Mouse (Mus musculus): Measurements from ENCODE around the gene Sdhaf3. TPM values are rescaled to one million over a fixed set of nuclear protein-coding genes. Genes with fewer than 3 reads are reported as not detected.

The Sdhaf3 gene
- polyA plus RNA-seq (2012; rRNA removed), result 0.08 and 0.10 TPM in 2 replicates

DNA sequence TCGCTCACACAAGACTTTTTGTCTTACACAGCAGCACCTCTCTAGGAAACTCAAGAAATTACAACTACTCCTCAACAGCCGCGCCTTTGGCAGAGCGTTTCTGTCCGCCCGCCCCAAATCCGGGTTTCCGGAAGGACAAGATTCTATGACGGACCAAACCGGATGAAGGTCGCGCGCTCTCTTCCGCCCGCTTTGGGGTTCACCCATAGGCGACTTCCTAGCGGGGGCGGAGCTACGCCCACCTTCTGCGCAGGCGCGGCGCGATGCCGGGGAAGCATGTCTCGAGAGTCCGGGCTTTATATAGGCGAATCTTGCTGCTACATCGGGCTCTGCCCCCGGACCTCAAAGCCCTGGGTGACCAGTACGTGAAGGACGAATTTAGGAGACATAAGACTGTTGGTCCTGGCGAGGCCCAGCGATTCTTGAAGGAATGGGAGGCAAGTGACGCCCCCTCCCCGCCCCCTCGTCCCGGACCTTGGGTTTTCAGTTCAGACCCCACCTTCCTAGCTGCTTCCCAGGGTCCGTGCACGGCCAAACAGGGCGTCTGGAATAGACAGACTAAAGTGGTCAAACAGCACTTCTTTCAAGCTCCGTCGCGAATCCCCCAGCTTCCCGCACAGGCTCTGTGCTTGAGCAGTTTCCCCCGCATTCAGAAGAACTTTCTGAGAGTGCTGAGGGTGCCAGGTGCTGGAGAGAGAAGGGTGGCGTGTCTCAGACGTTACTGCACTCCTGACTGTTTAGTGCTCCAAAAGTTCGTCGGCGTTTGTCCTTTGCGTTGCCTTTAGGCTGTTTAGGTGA is at the start of gene Sdhaf3:
Gene Sdhaf3 (plus strand): TSS at position 241 of the 798 bp plus-strand sequence.

Other genes with a start within 250 kb of the Sdhaf3 start
- gene Dlx6, start 92.7 kb upstream of the Sdhaf3 start, polyA plus RNA-seq (2012; rRNA removed), result not detected in 2 replicates
- gene Dlx5, start 73.9 kb upstream of the Sdhaf3 start, polyA plus RNA-seq (2012; rRNA removed), result 0.28 and 0.74 TPM in 2 replicates